Mouse (Mus musculus) left cerebral cortex, postnatal 10 days (tissue): Measurements from ENCODE around the gene Cit. TPM values are rescaled to one million over a fixed set of nuclear protein-coding genes. Genes with fewer than 3 reads are reported as not detected.
"Not testable (repeated sequence)": the region's sequence is repeated elsewhere in the genome, so short reads cannot be mapped to it uniquely, and the experiment has no call there.

Source experiments
- DNase-seq, 2 experiments: peaks; one replicate each; pipeline ENCODE4 v3.0.0; 2021 to 2022; ENCODE audit warnings: low spot score in 2 of 2, mixed read lengths in 1 of 2; ENCODE audit errors: extremely low spot score in 1 of 2
- intact Hi-C: fragments of 180-260 bp; cut with DNase I; formaldehyde crosslinking; loops from one replicate; pipeline ENCODE4 v1.15.1; 2025
- total RNA-seq, 2 experiments: library from RNA; stranded (reverse); gene quantifications; 2 replicates each; pipeline ENCODE4 v1.2.3; 2021

Gene Cit
- 100 to 1,000 TPM; 105 to 116 TPM for total RNA-seq

DNA sequence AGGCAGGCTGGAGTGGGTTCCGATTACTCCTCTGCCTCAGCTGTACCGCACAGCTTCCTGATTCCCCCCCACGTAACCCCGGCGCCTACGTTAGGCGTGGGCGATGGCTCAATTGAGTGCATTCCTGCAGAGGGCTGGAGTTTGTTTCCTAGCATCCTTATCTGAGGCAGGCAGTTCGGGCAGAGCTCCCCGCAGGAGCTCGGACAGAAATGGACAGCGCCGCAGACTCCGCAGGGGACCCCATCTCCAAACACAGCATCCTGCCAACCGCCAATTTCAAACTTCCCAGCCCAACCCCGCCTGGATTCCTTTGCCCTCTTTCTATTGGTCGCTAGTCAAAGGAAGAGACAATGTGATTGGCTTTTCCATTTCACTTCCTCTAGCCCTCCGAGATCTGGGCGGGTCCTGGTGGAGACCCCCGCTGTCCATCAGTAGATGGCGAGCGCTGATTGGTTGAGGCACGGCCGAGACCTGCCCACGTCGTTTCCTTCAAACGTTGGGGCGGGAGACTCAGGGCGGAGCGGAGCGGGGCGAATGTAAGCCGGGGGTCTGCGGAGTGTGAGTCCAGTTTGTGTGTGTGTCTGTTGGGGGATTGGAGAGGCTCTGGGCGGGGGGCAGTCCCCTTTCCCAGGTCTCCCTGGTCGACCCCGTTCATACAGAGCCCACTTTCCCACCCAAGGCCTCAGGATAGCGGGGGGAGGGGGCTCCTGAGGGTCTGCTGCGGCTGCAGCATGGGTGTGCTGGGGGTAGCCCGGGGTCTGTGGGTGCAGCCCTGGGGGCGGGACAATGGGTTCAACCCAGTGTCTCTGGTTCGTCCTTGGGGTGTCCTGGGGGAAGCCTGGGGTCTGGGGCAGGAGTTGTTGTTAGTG is at the start of gene Cit:
TSS of gene Cit (plus strand) at position 513 of the 869 bp plus-strand sequence.
- intact Hi-C loops = loop anchor here (5.0 kb wide), 1 partner anchor 62 kb away; no protein-coding TSS in a partner anchor

DNA sequence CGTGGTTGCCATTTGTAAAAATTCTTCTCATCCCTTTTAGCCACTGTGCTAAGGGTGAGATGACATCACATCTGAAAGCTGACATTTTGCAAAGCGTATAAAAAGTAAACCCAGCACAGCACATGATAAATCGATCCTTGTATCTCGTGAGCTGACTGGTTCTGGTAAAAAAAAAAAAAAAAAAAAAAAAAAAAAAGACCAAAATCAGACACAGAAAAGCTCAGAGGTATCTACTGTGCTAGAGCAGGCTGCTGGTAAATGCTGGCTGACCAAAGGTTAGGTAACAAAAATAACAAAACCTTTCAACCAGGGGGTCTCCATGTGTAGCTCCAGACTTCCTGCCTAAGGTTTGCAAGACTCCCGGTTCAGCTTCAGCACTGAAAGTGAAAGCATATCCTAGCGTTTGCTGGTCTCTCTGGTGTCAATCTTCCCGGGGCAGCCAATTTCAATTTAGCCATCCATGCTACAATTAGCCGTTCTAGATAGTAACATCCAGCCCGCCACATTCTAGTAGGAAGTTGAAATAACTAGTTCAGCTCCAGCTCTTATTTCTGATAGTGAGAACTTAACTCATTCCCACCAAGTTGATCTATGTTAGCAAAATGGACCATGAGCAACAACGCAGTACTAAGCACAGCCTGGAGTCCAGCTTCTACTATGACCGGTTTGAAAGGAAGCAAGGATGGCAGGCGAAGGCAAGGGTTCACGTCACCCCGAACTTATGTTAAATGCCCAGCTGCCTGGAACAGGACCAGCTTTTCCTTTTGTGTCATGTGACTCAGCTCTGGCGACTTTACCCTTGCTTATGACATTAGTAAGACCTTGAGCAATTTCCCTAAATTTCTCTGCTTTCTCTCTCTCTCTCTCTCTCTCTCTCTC is 45.8 kb upstream of the Cit start:
- intact Hi-C loops = loop anchor here (5.0 kb wide), 1 partner anchor 108 kb away; no protein-coding TSS in a partner anchor
- DNase-seq = no peak

More for the DNA sequence above, at the start of gene Cit:
- DNase-seq = peak; percentile 93 to 95

DNA sequence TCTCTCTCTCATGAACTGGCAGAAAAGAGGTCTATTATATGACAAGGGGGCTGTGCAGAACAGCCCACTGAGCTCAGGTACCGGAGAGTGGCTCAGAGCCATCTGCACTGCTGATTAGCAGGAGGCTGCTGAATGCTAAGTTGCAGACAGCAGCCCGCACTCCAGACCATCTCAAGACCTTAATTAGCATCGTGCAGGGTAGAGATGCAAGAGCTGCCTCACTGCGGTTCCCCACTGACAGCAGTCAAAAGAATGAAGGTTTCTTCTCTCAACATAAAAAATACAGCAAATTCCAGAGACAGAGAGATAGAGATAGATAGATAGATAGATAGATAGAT is 45.2 kb upstream of the Cit start:
- intact Hi-C loops = loop anchor here (5.0 kb wide), 1 partner anchor 107 kb away; no protein-coding TSS in a partner anchor
- no peak for DNase-seq

DNA sequence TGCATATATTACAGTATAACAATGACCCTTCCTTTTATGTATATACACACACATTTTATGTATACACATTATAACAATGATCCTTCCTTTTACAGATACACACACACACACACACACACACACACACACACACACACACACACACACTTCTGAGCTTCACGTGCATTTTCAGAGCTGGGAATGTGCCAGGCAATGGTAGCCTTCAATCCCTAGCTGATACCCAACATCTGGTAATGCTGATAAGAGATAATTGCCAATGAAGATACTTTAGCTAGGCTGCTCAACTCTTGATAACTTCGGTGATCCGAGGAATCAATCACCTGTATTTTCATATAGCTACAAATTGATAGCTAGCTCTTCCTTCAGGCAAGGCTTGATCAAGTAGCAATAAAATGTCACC is 32.8 kb upstream of the Cit start:
- no peak for DNase-seq
- intact Hi-C loops = no loop called here

DNA sequence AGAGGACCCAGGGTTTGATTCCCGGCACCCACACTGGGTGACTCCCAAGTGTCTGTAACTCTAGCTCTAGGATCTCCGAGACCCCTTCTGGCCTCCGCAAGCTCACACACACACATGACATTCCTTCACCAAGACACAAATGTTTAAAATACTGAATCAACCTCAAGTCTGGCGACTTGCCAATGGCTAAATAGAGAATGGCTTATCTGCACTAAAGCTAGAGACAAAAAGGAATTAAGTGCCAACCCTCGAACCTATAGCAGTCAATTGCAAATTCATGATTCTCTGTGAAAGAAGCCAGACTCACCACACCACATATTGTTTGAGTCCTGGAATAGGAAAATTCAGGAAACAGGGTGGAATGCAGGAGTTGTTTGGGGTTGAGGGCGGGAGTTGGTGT is 28.1 kb upstream of the Cit start:
- intact Hi-C loops = no loop called here
- no peak for DNase-seq

DNA sequence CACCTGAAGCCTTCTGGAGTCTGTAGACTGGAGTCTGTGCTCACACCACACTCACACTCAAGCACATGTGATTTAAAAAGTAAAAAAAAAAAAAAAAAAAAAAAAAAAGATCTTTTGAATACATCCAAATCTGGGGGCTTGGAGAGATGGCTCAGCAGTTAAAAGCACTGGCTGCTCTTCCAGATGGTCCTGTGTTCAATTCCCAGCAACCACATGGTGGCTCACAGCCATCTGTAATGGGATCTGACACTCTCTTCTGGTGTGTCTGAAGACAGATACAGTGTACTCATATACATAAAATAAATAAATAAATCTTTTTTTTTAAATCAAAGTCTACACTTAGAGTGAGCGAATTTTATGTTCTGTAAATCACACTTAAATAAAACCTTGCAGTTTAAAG is 27.4 kb upstream of the Cit start:
- intact Hi-C loops = not testable (repeated sequence)

DNA sequence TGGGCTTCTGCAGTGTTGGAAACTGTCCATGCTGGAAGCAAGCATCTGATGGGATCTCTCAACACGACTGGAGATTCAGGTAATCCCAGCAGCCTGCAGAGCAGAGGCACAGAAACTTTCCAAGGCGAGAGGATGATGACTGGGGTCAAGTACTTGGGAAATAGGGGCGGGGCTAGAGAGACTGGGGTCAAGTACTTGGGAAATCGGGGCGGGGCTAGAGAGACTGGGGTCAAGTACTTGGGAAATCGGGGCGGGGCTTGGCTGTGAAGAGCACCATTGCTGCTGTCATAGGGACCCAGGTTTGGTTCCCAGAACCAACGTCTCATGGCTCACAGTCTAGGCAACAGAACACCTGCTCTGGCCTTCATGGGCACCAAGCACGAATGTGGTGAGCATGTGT is 25.1 kb upstream of the Cit start:
- intact Hi-C loops = no loop called here
- DNase-seq = no peak

More for the DNA sequence above, 27.4 kb upstream of the Cit start:
- DNase-seq = not testable (repeated sequence)

DNA sequence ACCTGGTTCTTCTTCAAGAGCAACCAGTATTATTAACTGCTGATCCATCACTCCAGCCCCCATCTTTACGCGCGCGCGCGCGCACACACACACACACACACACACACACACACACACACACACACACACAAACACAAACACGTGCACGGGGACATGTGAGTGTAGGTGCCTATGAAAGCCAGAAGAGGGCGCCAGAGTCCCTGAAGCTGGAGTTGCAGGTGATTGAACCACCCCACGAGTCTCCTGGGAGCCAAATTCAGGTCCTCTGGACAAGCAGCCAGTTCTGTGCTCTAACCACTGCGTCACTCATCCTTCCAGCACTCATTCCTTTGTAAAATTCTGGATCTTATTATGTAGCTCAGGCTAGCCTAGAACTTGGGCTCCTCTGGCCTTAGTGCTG is 23.9 kb upstream of the Cit start:
- intact Hi-C loops = no loop called here
- DNase-seq = no peak

DNA sequence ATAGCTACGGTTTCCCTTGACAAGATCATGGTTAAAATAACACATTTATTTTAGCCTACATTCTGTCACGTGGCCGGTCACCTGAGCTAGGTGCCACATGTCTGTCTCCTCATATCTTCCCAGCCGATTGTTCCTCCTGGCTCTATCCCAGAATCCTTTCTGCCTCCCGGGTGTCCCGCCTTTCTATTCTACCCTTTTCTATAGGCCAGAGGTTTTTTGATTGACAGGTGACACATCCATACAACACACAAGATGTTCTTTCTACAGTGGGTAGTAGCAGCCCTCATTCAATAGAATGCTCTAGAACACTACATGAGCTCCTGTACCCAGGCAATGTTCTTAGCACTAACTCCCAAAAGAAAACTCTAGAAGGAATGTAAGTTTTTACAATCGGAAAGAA is 23.2 kb upstream of the Cit start:
- no peak for DNase-seq
- intact Hi-C loops = no loop called here

DNA sequence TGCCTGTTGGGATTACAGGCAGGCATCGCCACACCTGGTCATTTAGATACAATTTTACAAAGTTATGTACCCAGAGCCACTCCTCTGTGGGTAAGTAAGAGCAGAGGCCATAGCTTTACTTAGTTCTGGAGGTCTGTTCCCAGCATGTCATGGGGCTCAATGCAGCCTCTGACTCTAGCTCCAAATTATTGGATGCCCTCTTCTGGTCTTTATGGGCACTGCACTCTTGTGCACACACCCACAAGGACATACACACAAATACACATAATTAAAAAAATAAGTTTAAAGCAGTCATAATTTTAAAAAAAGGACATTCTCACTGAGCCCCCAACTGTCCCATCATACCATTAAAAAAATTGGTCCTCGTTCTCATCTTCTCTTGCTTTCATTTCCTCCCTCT is 12.3 kb upstream of the Cit start:
- intact Hi-C loops = no loop called here

DNA sequence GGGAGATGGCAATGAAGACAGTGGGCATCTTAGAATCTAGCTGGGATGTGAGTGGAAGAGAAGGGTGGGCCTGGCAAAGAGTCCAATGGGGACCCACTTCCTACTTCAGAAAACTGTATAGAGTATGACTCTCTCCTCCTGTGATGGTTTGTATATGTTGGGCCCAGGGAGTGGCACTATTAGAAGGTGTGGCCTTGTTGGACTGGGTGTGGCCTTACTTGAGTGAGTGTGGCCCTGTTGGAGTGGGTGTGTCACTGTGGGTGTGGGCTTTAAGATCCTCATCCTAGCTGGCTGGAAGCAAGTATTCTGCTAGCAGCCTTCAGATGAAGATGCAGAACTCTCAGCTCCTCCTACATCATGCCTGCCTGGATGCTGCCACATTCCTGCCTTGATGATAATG is 11.3 kb upstream of the Cit start:
- DNase-seq, intact Hi-C loops: not testable (repeated sequence)

More for the DNA sequence above, 12.3 kb upstream of the Cit start:
- DNase-seq = no peak

DNA sequence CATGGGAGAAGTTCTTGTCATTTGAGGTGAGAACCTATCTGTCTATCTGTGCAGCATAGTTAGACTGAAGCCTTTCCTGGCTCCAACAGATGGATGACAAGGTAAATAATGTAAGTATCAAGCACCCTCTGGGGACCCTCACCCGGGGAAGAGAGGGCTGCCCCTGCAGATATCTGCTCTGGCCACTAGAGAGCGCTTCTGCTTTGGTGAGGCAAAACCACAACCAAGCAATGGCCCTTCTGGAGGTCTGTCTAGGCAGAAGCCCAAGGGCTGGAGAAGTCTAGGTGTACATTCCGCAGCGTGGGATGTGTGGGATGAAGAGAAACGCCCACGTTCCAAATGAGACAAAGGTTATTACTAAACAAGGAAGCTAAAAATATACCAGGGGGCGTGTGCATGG is 9.8 kb upstream of the Cit start:
- intact Hi-C loops = no loop called here

DNA sequence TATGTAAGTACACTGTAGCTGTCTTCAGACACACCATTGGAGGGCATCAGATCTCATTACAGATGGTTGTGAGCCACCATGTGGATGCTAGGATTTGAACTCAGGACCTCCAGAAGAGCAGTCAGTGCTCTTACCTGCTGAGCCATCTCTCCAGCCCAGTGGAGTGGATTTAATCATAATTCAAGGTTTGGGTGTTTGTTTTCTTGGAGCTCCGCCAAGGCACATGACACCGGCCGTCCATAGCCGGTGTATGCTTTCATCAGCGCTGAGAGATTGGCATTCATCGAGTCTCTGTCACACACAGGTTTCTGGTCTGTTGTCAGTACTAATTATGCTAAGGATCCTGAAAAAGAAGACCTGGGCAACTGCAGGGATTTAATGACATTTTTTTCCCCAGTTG is 7.0 kb upstream of the Cit start:
- DNase-seq = no peak
- intact Hi-C loops = no loop called here

More for the DNA sequence above, 9.8 kb upstream of the Cit start:
- no peak for DNase-seq

DNA sequence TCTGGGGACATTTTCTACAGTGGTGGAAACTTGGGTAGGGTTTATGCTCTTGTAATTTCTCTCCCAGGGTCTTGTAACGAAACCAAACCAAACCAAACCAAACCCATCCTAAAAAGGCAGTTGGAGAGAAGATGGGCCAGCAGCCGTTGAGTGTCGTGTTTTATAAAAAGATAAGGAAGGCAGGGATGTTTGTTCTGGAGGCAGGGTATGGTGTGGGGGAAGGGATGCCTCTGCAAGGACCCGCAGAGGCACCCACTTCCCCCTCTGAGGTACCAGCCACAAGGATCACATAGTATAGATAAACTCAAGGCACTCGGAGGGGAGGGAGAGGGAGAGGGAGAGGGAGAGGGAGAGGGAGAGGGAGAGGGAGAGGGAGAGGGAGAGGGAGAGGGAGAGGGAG is 4.6 kb upstream of the Cit start:
- intact Hi-C loops = loop anchor here (5.0 kb wide), 1 partner anchor 67 kb away; no protein-coding TSS in a partner anchor
- no peak for DNase-seq

DNA sequence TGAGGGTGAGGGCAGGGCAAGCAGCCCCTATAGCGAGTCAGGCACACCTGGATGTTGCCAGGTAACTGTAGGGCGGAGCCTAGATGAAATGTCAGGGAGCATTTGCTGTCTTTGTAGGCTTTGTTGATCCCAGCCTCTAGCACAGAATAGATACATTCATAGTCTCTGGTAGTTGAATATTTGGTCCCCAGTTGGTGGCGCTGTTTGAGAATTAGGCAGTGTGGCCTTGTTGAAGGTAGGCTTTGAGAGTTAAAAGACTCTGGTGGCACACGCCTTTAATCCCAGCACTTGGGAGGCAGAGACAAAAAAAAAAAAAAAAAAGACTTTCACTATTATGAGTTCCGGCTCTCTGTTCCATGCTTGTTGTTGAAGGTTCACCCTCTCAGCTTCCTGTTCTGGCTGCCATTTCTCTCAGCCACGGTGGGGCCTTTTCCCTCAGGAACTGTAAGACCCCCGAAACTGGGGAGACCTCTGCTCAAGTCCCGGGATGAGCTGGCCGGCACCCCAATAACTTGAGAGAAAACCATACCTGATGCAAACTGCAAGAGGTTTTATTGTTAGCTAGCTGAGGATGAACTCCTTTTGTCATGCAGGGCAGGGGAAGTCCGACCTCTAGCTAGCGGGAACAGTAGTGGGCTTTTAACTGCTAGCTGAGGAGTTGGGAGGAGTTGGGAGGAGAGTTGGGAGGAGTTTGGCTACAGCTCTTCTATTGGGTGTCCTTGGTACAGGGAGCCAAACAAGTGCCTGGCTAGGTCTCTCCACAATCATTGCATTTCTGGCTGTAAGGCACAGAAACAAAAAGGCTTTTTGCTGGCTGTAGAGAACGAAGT is 3.9 kb upstream of the Cit start:
- intact Hi-C loops = loop anchor here (5.0 kb wide), 1 partner anchor 66 kb away; no protein-coding TSS in a partner anchor
- no peak for DNase-seq

DNA sequence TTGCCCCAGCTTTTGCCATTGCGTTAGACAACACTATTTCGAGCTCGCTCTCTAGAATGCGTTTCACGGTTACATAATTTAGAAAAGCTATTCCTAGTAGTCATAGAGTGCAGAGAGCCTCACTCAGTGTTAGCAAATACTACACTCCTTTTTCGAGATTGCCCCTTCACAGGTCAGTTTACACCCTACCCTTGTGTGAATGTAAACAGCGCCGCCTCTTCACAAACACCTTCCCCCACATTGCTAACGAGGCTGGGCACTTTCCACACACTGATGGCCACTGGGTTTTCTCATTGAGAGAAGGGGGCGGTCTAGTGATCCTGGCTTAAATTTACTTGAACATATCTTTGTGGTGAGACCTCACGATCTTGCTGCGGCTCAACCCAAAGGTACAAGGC is 711 bp upstream of the Cit start:
- no peak for DNase-seq
- intact Hi-C loops = loop anchor here (5.0 kb wide), 1 partner anchor 63 kb away; no protein-coding TSS in a partner anchor

DNA sequence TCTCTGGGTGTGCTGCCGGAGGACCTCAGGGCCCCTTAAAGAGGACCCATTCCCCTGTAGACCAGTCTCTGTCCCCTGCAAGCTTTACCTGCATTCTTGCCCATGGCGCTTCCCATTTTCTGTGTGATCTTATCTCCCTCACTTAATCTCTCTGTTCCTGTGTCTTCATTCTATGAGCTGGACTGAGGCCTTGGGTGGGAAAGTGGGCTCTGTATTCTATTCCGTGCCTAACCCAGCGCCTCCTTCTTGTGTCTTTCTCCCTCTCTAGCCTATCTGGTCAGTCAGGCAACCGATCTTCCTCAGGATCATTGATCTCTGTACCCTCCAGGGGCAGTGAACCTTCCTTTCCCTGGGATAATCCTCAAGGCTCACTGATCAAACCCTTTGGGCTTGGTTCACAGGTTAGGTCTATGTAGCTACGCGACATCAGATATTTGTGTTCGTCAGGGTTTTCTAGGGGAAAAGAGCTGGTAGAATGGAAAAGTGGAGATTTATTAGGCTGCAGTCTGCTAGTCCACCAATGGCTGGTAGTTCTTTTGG is 627 bp downstream of the Cit start:
- intact Hi-C loops = no loop called here
- no peak for DNase-seq

DNA sequence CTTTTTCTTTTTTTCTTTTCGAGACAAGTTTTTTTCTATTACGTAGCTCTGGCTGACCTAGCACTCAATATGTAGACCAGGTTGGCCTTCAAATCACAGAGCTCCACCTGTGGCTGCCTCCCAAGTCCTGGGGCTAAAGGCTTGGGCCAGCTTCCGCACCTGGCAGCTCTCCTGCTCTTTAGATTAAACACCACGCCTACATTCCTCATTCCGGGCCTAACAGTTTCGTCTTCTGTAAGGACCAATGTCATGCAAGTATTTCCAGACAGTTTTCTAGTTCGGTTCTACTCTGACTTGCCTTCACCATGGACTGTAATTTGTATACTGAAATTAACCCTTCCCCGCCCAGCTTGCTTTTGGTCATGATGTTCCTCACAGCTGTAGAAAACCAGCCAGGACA is 2.1 kb downstream of the Cit start:
- no peak for DNase-seq
- intact Hi-C loops = no loop called here

DNA sequence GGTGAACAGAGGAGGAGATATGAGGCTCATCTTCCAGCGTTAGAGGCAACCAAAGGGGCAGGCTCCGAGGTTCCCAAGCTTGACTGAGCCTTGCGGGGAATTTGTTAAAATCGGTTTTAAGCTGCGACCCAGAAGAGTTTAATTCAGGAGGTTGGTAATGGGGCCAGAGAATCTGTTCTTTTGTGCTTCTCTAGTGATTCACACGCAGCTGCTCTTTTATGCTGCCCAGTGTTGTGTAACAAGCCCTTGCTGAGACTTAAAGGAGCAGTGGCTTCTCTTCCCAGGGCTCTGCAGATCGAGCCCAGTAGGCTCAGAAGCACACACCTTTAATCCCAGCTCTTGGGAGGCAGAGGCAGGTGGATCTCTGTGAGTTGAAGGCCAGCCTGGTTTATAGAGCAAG is 3.4 kb downstream of the Cit start:
- intact Hi-C loops = no loop called here
- no peak for DNase-seq
